Mouse (Mus musculus) thymus, postnatal 25 days (tissue): ENCODE data around the gene Snrpd3.

ENCODE experiments used
- DNase-seq: peaks from one replicate; pipeline ENCODE4 v3.0.0; 2022

The Snrpd3 gene

GRCm38 (mm10) chr10:75570981-75571657 is 53.8 kb downstream of the Snrpd3 start:
- no peak for DNase-seq

- no peak for DNase-seq
Measured at GRCm38 (mm10) chr10:75571937-75572336, 54.6 kb downstream of the Snrpd3 start.

- DNase-seq = no peak
Measured at GRCm38 (mm10) chr10:75573181-75573580, 55.8 kb downstream of the Snrpd3 start.

- no peak for DNase-seq
Measured at GRCm38 (mm10) chr10:75573965-75574364, 56.6 kb downstream of the Snrpd3 start.

- no peak for DNase-seq
Measured at GRCm38 (mm10) chr10:75579129-75579528, 61.8 kb downstream of the Snrpd3 start.

GRCm38 (mm10) chr10:75585876-75586552 is 68.7 kb downstream of the Snrpd3 start:
- peak; percentile 92 for DNase-seq

- no peak for DNase-seq
Measured at GRCm38 (mm10) chr10:75586553-75586879, 69.2 kb downstream of the Snrpd3 start.
